Mouse (Mus musculus) c-Kit-positive CD71-positive TER-119-negative erythroid progenitor cells, embryonic 14.5 days (primary cell): ENCODE data around the gene Olfr1349.
"Not testable (repeated sequence)": the region's sequence is repeated elsewhere in the genome, so short reads cannot be mapped to it uniquely, and the experiment has no call there.

Source experiments
- DNase-seq: peaks from one replicate; pipeline ENCODE4 v3.0.0-alpha.2; 2013; ENCODE audit warnings: low read depth

Olfr1349 gene

DNA sequence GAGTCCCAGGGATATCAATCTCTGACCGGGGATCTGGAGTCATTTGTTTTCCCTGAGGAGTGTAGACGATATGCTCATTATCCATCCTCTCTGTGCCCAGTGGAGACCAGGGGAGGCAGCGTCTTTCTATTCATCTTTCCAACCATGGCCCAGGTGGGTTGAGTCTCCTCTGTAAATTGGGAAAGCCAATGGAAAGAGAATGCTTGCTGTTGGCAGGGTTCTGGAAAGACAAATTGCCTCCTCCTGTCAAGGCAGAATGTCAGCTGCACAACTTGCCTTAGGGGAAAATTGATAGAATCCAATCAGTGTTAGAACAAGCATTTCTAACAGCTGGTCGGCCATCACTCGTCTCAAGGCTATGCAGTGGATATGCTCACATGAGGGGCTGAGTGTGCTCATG lies at the start of gene Olfr1349:
Olfr1349 (minus strand) TSS at position 101 of the 400 bp plus-strand sequence.
- no peak for DNase-seq

DNA sequence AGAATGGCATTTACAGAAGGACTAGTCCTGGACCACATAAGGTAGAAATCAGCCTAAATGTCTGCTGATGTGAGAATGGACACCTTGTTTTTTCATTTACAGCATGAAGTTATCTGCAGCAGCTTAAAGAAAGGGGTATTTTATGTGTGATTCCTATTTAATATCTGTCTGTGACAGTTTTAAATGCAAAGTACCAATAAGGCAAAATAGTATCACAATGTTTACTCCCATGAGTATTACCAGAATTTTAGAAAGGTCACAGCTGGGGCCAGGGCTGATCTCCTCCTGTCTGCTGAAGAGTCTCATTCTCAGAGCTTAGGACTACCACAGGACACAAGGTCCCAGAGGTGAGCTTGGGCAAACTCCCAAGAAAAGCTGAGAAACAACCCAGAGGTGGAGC lies 41.8 kb upstream of the Olfr1349 start, which contains the start of gene Olfr1350:
Olfr1350 (plus strand) TSS at position 301 of the 400 bp plus-strand sequence.
- DNase-seq, result no peak

DNA sequence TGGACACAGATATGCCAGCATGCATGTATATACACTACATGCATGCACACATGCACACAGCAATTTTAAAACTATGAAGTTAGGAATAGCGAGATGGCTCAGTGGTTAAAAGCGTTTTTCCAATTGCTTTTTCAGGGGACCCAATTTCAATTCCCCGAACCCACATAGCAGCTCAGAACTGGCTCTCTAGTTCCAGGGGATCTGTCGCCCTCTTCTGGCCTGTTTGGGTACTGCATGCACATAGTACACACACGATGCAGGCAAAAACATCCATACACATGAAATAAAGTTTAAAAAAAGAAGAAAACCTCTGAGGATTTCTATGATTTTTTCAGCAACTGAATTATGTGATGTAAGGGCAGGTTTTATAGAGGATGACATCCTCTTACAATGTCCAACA lies 3.4 kb upstream of the Olfr1349 start:
- DNase-seq, result no peak

DNA sequence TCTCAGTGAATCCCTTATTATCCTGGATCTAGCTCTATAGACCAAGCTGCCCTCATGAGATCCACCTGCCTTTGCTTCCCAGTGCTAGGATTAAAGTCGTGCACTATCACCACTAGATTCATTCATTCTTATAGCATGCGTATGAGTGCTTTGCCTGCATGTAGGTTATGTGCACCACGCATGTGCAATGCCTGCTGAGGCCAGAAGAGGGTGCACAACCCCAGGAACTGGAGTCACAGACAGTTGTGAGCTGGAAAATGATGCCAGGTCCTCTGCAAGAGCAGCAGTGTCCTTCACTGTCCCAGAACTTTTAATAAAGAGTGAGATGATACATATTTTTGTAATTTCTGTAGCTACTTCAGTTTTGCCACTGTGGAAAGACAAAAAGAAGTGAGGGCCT lies 2.3 kb upstream of the Olfr1349 start:
- no peak for DNase-seq

DNA sequence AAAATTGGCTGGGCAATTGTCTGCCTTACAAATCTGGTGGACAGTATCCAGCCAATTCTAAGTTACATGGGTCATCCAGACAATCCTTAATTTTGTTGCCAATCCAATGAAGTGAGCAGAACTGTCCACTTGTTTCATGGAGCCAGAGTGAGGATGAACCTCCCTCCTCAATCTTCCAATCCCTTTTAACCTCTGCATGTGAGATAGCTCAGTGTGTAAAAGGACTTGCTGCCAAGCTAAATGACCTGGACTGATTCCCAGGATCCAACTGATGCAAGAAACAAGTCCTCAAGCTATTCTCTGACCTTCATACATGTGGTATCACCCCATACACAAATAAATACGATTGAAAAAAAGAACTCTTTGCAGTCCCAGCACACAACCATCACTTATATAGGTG lies 1.1 kb downstream of the Olfr1349 start:
- DNase-seq, result no peak

DNA sequence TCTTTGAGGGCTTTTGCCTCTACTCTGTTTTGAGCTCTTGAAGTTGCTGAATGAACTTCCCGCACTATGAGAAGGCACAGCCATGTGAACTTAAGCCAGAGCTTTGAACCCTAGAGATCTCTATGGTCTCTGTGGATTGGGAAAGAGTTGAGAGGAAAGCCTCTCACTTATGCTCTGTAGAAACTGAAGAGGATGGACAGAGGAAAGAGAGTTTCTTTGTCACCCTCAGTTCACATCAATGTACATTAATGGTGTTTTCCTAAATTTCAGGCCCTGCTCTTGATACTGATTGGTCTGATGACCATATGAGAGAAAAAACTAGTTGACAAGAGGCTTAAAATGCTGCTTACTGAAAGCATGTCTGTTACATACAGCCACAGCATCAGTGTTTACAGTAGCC lies 14.1 kb downstream of the Olfr1349 start, which contains the start of gene Olfr1348:
Olfr1348 (minus strand) TSS at position 101 of the 400 bp plus-strand sequence.
- DNase-seq, result no peak

DNA sequence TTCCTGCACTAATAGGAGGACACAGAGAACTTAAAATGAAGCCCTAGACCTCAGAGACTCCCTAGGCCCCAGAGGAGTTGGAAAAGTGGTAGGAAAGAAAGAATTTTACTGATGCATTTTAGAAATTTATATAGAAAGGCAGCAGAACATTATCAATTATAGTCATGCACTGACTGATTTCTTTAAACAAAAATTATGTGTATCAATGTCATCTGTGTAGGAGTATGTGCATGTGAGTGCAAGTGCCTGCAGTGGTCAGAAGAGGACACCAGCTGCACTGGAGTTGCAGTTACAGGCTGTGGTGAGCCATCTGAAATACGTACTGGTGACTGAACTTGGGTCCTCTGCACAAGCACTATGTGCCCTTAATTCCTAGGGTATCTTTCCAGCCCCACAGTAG lies 23.1 kb downstream of the Olfr1349 start, which contains the start of gene Olfr1347:
Olfr1347 (minus strand) TSS at position 101 of the 400 bp plus-strand sequence.
- no peak for DNase-seq

DNA sequence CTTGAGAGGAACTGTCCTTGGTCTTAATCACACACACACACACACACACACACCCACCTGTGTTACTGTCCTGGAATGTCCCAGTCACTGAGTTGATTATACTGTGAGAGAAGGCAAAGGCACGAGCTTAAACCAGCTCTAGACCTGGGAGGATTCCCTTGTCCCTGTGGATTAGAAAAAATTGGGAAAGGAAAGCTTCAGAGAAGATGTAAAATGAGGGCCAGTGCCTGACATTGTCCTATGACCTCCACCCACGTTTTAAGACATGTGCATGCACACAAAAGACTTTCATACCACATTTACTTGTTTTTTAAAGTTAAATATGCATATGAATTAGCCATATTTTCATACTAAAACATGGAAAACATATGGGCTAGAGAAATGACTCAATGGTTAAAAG lies 35.9 kb downstream of the Olfr1349 start, which contains the start of gene Olfr5:
Olfr5 (minus strand) TSS at position 101 of the 400 bp plus-strand sequence.
- DNase-seq, result no peak

DNA sequence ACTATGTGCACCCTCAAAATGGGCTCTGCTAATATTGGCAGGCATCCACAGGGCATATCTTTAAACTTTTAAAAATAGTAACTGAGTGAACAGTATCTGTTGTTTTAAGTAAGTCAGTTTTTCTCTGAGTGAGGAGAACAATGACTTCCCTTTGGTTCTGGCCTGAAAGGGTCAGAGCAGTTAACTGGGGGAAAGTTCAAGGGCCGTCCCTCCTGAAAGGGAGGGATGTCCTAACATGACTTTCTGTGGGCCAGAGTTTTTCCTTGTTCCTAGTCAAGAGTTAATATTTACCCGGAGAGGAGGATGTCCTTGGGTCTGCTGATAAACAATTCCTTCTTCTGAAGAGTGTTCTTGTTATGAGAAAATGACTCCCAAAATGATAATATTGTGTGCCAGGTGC lies 45.1 kb downstream of the Olfr1349 start:
- DNase-seq, result not testable (repeated sequence)

DNA sequence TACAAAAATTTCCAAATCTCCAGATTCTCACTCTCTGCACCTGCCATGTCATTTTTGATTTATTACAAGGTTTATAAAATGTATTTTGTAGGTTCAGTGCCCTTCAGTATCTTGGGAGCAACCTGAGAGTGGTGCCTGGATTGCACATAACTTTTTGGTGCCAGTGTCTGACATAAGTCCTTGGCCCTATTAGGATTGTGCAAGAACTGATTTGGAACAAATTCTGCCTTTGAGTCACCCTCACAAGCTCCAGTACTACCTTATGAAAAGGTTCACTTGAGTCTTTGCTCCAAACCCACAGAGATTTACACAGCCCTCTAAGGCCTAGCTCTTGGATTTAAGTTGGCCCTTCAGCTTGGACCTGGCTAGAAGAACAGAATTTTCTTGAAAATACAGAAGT lies 55.8 kb downstream of the Olfr1349 start, which contains the start of gene Olfr1346:
Olfr1346 (plus strand) TSS at position 151 of the 400 bp plus-strand sequence.
- no peak for DNase-seq
